ENCODE assay signal across 7 mouse cellular contexts in the genomic region with DNA sequence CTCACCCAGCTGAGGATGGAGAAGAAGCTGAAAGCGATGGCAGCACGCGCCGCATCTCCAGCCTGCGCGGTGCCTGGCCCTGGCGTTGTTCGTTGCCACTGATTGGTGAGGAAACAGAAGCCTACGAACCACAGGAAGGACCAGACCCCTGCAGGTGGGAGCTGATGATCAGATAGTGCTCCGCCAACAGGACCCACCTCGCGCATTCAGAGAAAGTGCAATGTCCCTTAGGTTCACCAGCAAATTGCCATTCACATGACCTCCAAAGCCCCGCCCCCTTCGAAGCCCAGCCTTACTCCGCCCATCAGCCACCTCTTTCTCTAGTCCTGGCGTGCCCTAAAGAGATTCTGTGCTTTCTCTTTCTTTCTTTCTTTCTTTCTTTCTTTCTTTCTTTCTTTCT. TPM values are rescaled to one million over a fixed set of nuclear protein-coding genes. Genes with fewer than 3 reads are reported as not detected.
A peak's percentile ranks its signal among the peaks of the same experiment; 100 is the strongest.
DNase-seq lines count a peak whose midpoint lies in the region; ATAC-seq and TF ChIP-seq lines count a peak whose summit lies in the region.

No protein-coding gene starts in this region.

- TF ChIP-seq POLR2A in CH12.LX (IDR thresholded peaks at IDR 0.05; ENCODE audit: low read depth, low read length) = no peak

- no peaks in the 10 kb centered on the region for H3K79me2 ChIP-seq in CH12.LX (replicated peaks; ENCODE audit: control insufficient read depth, extremely low read depth, insufficient read depth, poor library complexity, severe bottlenecking)

- 28% methylated on average over 16 of the region's 16 CpGs for WGBS in heart, embryonic 14.5 days

- TF ChIP-seq CTCF in CH12.LX (conservative IDR thresholded peaks at IDR 0.05 in 1 of 2, IDR thresholded peaks at IDR 0.05 in 1 of 2; ENCODE audit: low read depth in 2 of 2, low read length in 2 of 2) = no peak

- no peak for TF ChIP-seq EP300 in CH12.LX (IDR thresholded peaks at IDR 0.05; ENCODE audit: low read length)

- H3K4me3 ChIP-seq in CH12.LX (replicated peaks in 1 of 3; ENCODE audit: low read depth in 2 of 3, low read length in 2 of 3, poor library complexity in 1 of 3) = peak overlapping the region in 1 of 3 experiments; percentile 14
- peak overlapping the region in 1 of 2 experiments; percentile 14; a peak in 1 of 4 replicates for H3K4me3 ChIP-seq in heart, embryonic 14.5 days (ENCODE audit: control insufficient read depth in 1 of 2, insufficient read depth in 1 of 2, low read depth in 1 of 2, low read length in 2 of 2)

- dilution Hi-C loops in CH12.LX (cut with MboI; ENCODE audit: extremely low pct_ligation_motif_present, extremely low pct_unique_long_range_greater_than_20kb, low sequenced_read_pairs) = no loop called here

- no peak for ATAC-seq in heart, embryonic 14.5 days (ENCODE audit: insufficient number of reproducible peaks, insufficient read depth, low FRiP score, low read depth)
- ATAC-seq in megakaryocyte progenitor cell, adult 5-6 weeks (replicated peaks; ENCODE audit: poor library complexity) = peak; percentile 60

- peaks cover 9 to 16% of the 10 kb centered on the region in 2 experiments for H3K4me1 ChIP-seq in CH12.LX (ENCODE audit: control insufficient read depth in 1 of 2, insufficient read depth in 2 of 2)
- H3K4me1 ChIP-seq in heart, embryonic 14.5 days (ENCODE audit: control insufficient read depth in 2 of 2, insufficient read depth in 2 of 2, low read length in 2 of 2) = peaks cover 6 to 16% of the 10 kb centered on the region in 2 experiments; a peak in 3 of 4 replicates

- no peaks in the 10 kb centered on the region for H3K9me3 ChIP-seq in CH12.LX (replicated peaks; ENCODE audit: low read length)
- H3K9me3 ChIP-seq in heart, embryonic 14.5 days (ENCODE audit: control insufficient read depth, low read length) = no peaks in the 10 kb centered on the region

- peaks cover 27% of the 10 kb centered on the region for H3K27me3 ChIP-seq in CH12.LX (replicated peaks)
- H3K27me3 ChIP-seq in heart, embryonic 14.5 days (ENCODE audit: control insufficient read depth, insufficient read depth, low read length) = peaks cover 45% of the 10 kb centered on the region

- TF ChIP-seq RAD21 in CH12.LX (IDR thresholded peaks at IDR 0.05; ENCODE audit: low read depth, low read length) = no peak

- no peak overlapping the region for H3K9ac ChIP-seq in CH12.LX (ENCODE audit: insufficient read depth, low read depth)
- H3K9ac ChIP-seq in heart, embryonic 14.5 days (ENCODE audit: low read length) = no peak overlapping the region

- DNase-seq in CH12.LX (ENCODE audit: extremely low read depth) (peak; percentile 71), R1 (ENCODE audit: low read depth, low spot score) (peak; percentile 89)
- peak; percentile 71 to 72 for DNase-seq in kidney, postnatal 25 days
- DNase-seq in yolk sac, embryonic 10.5 days (ENCODE audit: low spot score) = peak; percentile 78
- no peak for DNase-seq in gastrocnemius, postnatal 4 days (ENCODE audit: low spot score in 2 of 2)

- peaks cover 5 to 11% of the 10 kb centered on the region in 2 experiments for H3K36me3 ChIP-seq in CH12.LX (replicated peaks in 1 of 2; ENCODE audit: control insufficient read depth in 1 of 2, insufficient read depth in 1 of 2, low read length in 1 of 2)
- peaks cover 11% of the 10 kb centered on the region for H3K36me3 ChIP-seq in heart, embryonic 14.5 days (ENCODE audit: control insufficient read depth, insufficient read depth, low read length)

- H3K4me2 ChIP-seq in CH12.LX (ENCODE audit: insufficient read depth, low read depth, poor library complexity, severe bottlenecking) = no peak overlapping the region
- peak overlapping the region; percentile 46 for H3K4me2 ChIP-seq in heart, embryonic 14.5 days (ENCODE audit: low read length)

- in situ Hi-C loops in CH12.LX (cut with MboI; ENCODE audit: low pct_ligation_motif_present, low pct_unique_long_range_greater_than_20kb, low sequenced_read_pairs) = no loop called here

- no peak overlapping the region for H3K27ac ChIP-seq in CH12.LX (ENCODE audit: insufficient read depth, low read depth)
- H3K27ac ChIP-seq in heart, embryonic 14.5 days (replicated peaks in 1 of 2; ENCODE audit: control insufficient read depth in 1 of 2, insufficient read depth in 1 of 2, low read depth in 2 of 2, low read length in 2 of 2) = no peak overlapping the region

TF ChIP-seq in CH12.LX, 34 proteins besides CTCF, POLR2A, EP300 and RAD21:
- 0 out of 2 replicates have a peak, but pooled peaks have one; percentile 29 for TF ChIP-seq SIN3A (IDR thresholded peaks at IDR 0.05; ENCODE audit: low read length)
- no peak for TF ChIP-seq ZNF384 (IDR thresholded peaks at IDR 0.05; ENCODE audit: low read depth, low read length)
- TF ChIP-seq MAZ (IDR thresholded peaks at IDR 0.05; ENCODE audit: low read depth, low read length) = no peak
- TF ChIP-seq MAX (IDR thresholded peaks at IDR 0.05; ENCODE audit: low read length) = no peak
- no peak for TF ChIP-seq ZMIZ1 (IDR thresholded peaks at IDR 0.05; ENCODE audit: low read depth, low read length)
- no peak for TF ChIP-seq ELF1 (IDR thresholded peaks at IDR 0.05; ENCODE audit: low read depth, low read length)
- no peak for TF ChIP-seq POLR2AphosphoS2 (IDR thresholded peaks at IDR 0.05; ENCODE audit: low read depth, low read length)
- TF ChIP-seq ETS1 (conservative IDR thresholded peaks at IDR 0.05; ENCODE audit: low read depth, low read length) = no peak
- no peak for TF ChIP-seq E2F4 (IDR thresholded peaks at IDR 0.05; ENCODE audit: insufficient replicate concordance, low read depth, low read length)
- no peak for TF ChIP-seq RCOR1 (conservative IDR thresholded peaks at IDR 0.05; ENCODE audit: low read depth, low read length)
- no peak for TF ChIP-seq BHLHE40 (IDR thresholded peaks at IDR 0.05; ENCODE audit: low read depth, low read length)
- no peak for TF ChIP-seq KAT2A (IDR thresholded peaks at IDR 0.05; ENCODE audit: insufficient replicate concordance, low read length)
- no peak for TF ChIP-seq JUND (conservative IDR thresholded peaks at IDR 0.05; ENCODE audit: low read depth, low read length)
- TF ChIP-seq PAX5 (IDR thresholded peaks at IDR 0.05; ENCODE audit: low read length) = no peak
- no peak for TF ChIP-seq TBP (conservative IDR thresholded peaks at IDR 0.05; ENCODE audit: low read depth, low read length)
- peak; percentile 22; the same call in 1 of the 2 replicates for TF ChIP-seq USF1 (IDR thresholded peaks at IDR 0.05; ENCODE audit: low read depth, low read length)
- no peak for TF ChIP-seq CHD1 (IDR thresholded peaks at IDR 0.05; ENCODE audit: low read depth, low read length)
- 0 out of 2 replicates have a peak, but pooled peaks have one; percentile 29 for TF ChIP-seq MYC (IDR thresholded peaks at IDR 0.05; ENCODE audit: low read depth, low read length)
- TF ChIP-seq IRF4 (IDR thresholded peaks at IDR 0.05; ENCODE audit: low read depth, low read length) = no peak
- no peak for TF ChIP-seq HCFC1 (IDR thresholded peaks at IDR 0.05; ENCODE audit: low read depth, low read length)
TF ChIP-seq in CH12.LX: peak in this region for 3.

RNA-seq across cellular contexts. Expression of a gene that starts 3.2 kb away (rescaled TPM):
- total RNA-seq in CH12.LX (2012; rRNA removed) = 2.2 and 3.9 TPM in 2 replicates
- 0.23 and 0.32 TPM in 2 replicates for total RNA-seq in CH12.LX (2014; rRNA removed)
- polyA plus RNA-seq in CH12.LX (2012; ENCODE audit: insufficient read length, low read depth) = 0.33 and 0.35 TPM in 2 replicates
- 0.42 and 0.69 TPM in 2 replicates for polyA plus RNA-seq in heart, embryonic 14.5 days (2014; fragmentation: Nextera tagmentation; extraction: Ambion mirVana)
- total RNA-seq in megakaryocyte progenitor cell, adult 5-6 weeks (2015) = not detected in 2 replicates
- not detected in 2 replicates for total RNA-seq in megakaryocyte progenitor cell, adult 5-6 weeks (2017)
- under 1 TPM; 0.13 to 0.15 TPM for total RNA-seq in gastrocnemius, postnatal 4 days (2021)

RNA-seq across cellular contexts. Expression of a gene that starts 9.4 kb away (rescaled TPM):
- total RNA-seq in CH12.LX (2012; rRNA removed) = 102 and 105 TPM in 2 replicates
- 67.6 and 69.1 TPM in 2 replicates for total RNA-seq in CH12.LX (2014; rRNA removed)
- polyA plus RNA-seq in CH12.LX (2012; ENCODE audit: insufficient read length, low read depth) = 94.8 and 100.0 TPM in 2 replicates
- polyA plus RNA-seq in heart, embryonic 14.5 days (2014; fragmentation: Nextera tagmentation; extraction: Ambion mirVana) = 29.3 and 29.7 TPM in 2 replicates
- total RNA-seq in megakaryocyte progenitor cell, adult 5-6 weeks (2015) = 22.4 and 23.6 TPM in 2 replicates
- 37.2 and 62.7 TPM in 2 replicates for total RNA-seq in megakaryocyte progenitor cell, adult 5-6 weeks (2017)
- total RNA-seq in gastrocnemius, postnatal 4 days (2021) = 10 to 100 TPM; 22.9 to 24.6 TPM

RNA-seq across cellular contexts. Expression of a gene that starts 9.5 kb away (rescaled TPM):
- total RNA-seq in CH12.LX (2012; rRNA removed) = 0.80 and 0.89 TPM in 2 replicates
- 0.47 and 0.54 TPM in 2 replicates for total RNA-seq in CH12.LX (2014; rRNA removed)
- 0.95 and 2.5 TPM in 2 replicates for polyA plus RNA-seq in CH12.LX (2012; ENCODE audit: insufficient read length, low read depth)
- polyA plus RNA-seq in heart, embryonic 14.5 days (2014; fragmentation: Nextera tagmentation; extraction: Ambion mirVana) = 0.68 and 1.1 TPM in 2 replicates
- total RNA-seq in megakaryocyte progenitor cell, adult 5-6 weeks (2015) = 2.6 and 3.4 TPM in 2 replicates
- total RNA-seq in megakaryocyte progenitor cell, adult 5-6 weeks (2017) = 1.0 and 1.2 TPM in 2 replicates
- total RNA-seq in gastrocnemius, postnatal 4 days (2021) = 1 to 10 TPM; 2.2 to 3.3 TPM

RNA-seq across cellular contexts. Expression of a gene that starts 17.0 kb away (rescaled TPM):
- 27.9 and 31.8 TPM in 2 replicates for total RNA-seq in CH12.LX (2012; rRNA removed)
- total RNA-seq in CH12.LX (2014; rRNA removed) = 22.1 and 23.4 TPM in 2 replicates
- polyA plus RNA-seq in CH12.LX (2012; ENCODE audit: insufficient read length, low read depth) = 43.5 and 54.0 TPM in 2 replicates
- 18.4 and 19.4 TPM in 2 replicates for polyA plus RNA-seq in heart, embryonic 14.5 days (2014; fragmentation: Nextera tagmentation; extraction: Ambion mirVana)
- 25.0 and 29.1 TPM in 2 replicates for total RNA-seq in megakaryocyte progenitor cell, adult 5-6 weeks (2015)
- 21.3 and 22.6 TPM in 2 replicates for total RNA-seq in megakaryocyte progenitor cell, adult 5-6 weeks (2017)
- 10 to 100 TPM; 25.7 to 29.6 TPM for total RNA-seq in gastrocnemius, postnatal 4 days (2021)

RNA-seq across cellular contexts. Expression of a gene that starts 20.9 kb away (rescaled TPM):
- total RNA-seq in CH12.LX (2012; rRNA removed) (98.0 and 122 TPM in 2 replicates), CH12.LX (2014; rRNA removed) (99.7 and 105 TPM in 2 replicates)
- 101 and 104 TPM in 2 replicates for polyA plus RNA-seq in CH12.LX (2012; ENCODE audit: insufficient read length, low read depth)
- polyA plus RNA-seq in heart, embryonic 14.5 days (2014; fragmentation: Nextera tagmentation; extraction: Ambion mirVana) = 39.2 and 40.2 TPM in 2 replicates
- 27.6 and 36.8 TPM in 2 replicates for total RNA-seq in megakaryocyte progenitor cell, adult 5-6 weeks (2015)
- 41.1 and 45.3 TPM in 2 replicates for total RNA-seq in megakaryocyte progenitor cell, adult 5-6 weeks (2017)
- total RNA-seq in gastrocnemius, postnatal 4 days (2021) = 10 to 100 TPM; 19.1 to 20.4 TPM

Comparison
In these comparisons a context has a peak if more than half of its experiments do, and no peak if none do; other contexts are left out.
1. DNase-seq: peak in CH12.LX (single experiment), R1 (single experiment), kidney, postnatal 25 days (2 of 2) and yolk sac, embryonic 10.5 days (single experiment); none in gastrocnemius, postnatal 4 days (0 of 2).